Mouse (Mus musculus) cerebellum, adult 2 months (tissue): ENCODE measurements around the gene Xylb.

Source experiments
- CTCF ChIP-seq: fragments of 200-500 bp; IDR thresholded peaks from 2 replicates; pipeline ENCODE4 v1.5.1; 2011; ENCODE audit warnings: low read depth, mild to moderate bottlenecking, control low read depth, low read length, moderate library complexity, borderline replicate concordance; ENCODE audit not compliant: insufficient read depth
- POLR2A ChIP-seq: fragments of 200-500 bp; IDR thresholded peaks from 2 replicates; pipeline ENCODE4 v1.6.1; 2011; ENCODE audit warnings: low read length, control low read depth, borderline replicate concordance; ENCODE audit not compliant: insufficient read depth

DNA sequence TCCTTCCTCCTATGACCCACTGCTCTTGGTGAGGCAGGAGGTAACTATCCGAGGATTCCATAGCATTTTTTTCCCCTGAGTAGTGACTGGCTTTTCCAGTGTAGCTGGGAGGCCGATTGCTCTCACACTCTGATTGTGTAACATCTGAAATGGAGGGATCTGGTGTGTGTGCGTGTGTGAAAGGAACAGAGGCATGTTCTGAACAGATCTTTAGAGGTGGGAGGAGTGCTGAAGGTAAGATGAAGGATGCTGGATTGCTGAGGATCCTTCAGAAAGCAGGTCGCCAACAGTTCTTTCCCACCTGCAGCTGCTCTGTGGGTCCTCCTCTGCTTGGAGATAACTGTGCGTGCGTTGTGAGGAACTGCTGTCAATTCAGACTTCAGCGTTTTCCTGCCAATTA, 44.2 kb downstream of the Xylb start:
- TF ChIP-seq CTCF (no peak), POLR2A (no peak)
